8 mouse cellular contexts compared by ENCODE assay signal in genomic region chr2:148046799-148047165, GRCm38 (mm10). TPM values are rescaled to one million over a fixed set of nuclear protein-coding genes. Genes with fewer than 3 reads are reported as not detected.
A peak's percentile ranks its signal among the peaks of the same experiment; 100 is the strongest.
DNase-seq lines count a peak whose midpoint lies in the region; ATAC-seq and TF ChIP-seq lines count a peak whose summit lies in the region.

Gene Foxa2, minus strand, starts transcription at chr2:148046969.

- no peak within 1 kb of the TSS for H3K9ac ChIP-seq in hindbrain, postnatal 0 days (replicated peaks; ENCODE audit: low read length)

- peak within 1 kb of the TSS; percentile 78 for H3K4me3 ChIP-seq in megakaryocyte, embryonic 14.5 days (replicated peaks)
- peak within 1 kb of the TSS; percentile 20 for H3K4me3 ChIP-seq in hindbrain, postnatal 0 days (ENCODE audit: low read length)

- TF ChIP-seq CTCF in hindbrain, postnatal 0 days (IDR thresholded peaks at IDR 0.05; ENCODE audit: low read depth), result no peak

- WGBS in hindbrain, postnatal 0 days, result 3% methylated on average over 19 of the region's 19 CpGs

- peaks cover 38% of the 10 kb centered on the region for H3K4me1 ChIP-seq in megakaryocyte, embryonic 14.5 days
- H3K4me1 ChIP-seq in hindbrain, postnatal 0 days (ENCODE audit: insufficient read depth, low read length), result no peaks in the 10 kb centered on the region

- H3K27me3 ChIP-seq in megakaryocyte, embryonic 14.5 days (replicated peaks), result peaks cover 93% of the 10 kb centered on the region
- peaks cover 86% of the 10 kb centered on the region for H3K27me3 ChIP-seq in hindbrain, postnatal 0 days (ENCODE audit: insufficient read depth, low read length)

- H3K27ac ChIP-seq in hindbrain, postnatal 0 days, result no peak within 1 kb of the TSS

- H3K4me2 ChIP-seq in hindbrain, postnatal 0 days (ENCODE audit: low read depth, low read length), result peak within 1 kb of the TSS; percentile 40

- no peak for DNase-seq in hindbrain, postnatal 0 days (ENCODE audit: low spot score)
- peak; percentile 60 for DNase-seq in lung, postnatal 36 days
- DNase-seq in thymus, postnatal 0 days (ENCODE audit: low spot score), result no peak
- no peak for DNase-seq in embryo, embryonic 10 days (ENCODE audit: low spot score)
- DNase-seq in gastrocnemius, postnatal 4 days (ENCODE audit: low spot score in 2 of 2), result no peak

- no peak for ATAC-seq in megakaryocyte, adult 5-6 weeks (ENCODE audit: poor library complexity, severe bottlenecking)
- no peak for ATAC-seq in hindbrain, postnatal 0 days
- no peak for ATAC-seq in CD4-positive, CD25-positive, alpha-beta regulatory T cell, adult 4 months

- H3K36me3 ChIP-seq in megakaryocyte, embryonic 14.5 days (replicated peaks; ENCODE audit: low read length), result no peaks in the 10 kb centered on the region
- H3K36me3 ChIP-seq in hindbrain, postnatal 0 days (ENCODE audit: insufficient read depth, low read length), result no peaks in the 10 kb centered on the region

- H3K9me3 ChIP-seq in megakaryocyte, embryonic 14.5 days, result peaks cover 24% of the 10 kb centered on the region
- H3K9me3 ChIP-seq in hindbrain, postnatal 0 days (ENCODE audit: low read length), result 0 out of 2 replicates have a peak, but pooled peaks cover 2% of the 10 kb centered on the region

RNA-seq across cellular contexts. Expression of gene Foxa2, which starts in this region (rescaled TPM):
- polyA plus RNA-seq in megakaryocyte, embryonic 14.5 days (2012; ENCODE audit: insufficient read depth, low replicate concordance), result not detected in 2 replicates
- total RNA-seq in megakaryocyte, adult 5-6 weeks (2015), result not detected in 2 replicates
- total RNA-seq in megakaryocyte, adult 5-6 weeks (2017), result not detected in 2 replicates
- 5.4 and 7.5 TPM in 2 replicates for total RNA-seq in hindbrain, postnatal 0 days (2014; rRNA removed)
- polyA plus RNA-seq in hindbrain, postnatal 0 days (2015; fragmentation: Nextera tagmentation; extraction: Ambion mirVana), result 0.38 and 0.58 TPM in 2 replicates
- polyA plus RNA-seq in thymus, postnatal 0 days (2015; fragmentation: Nextera tagmentation; extraction: Ambion mirVana), result 0.13 and 0.14 TPM in 2 replicates
- not detected for polyA plus RNA-seq in CD4-positive, CD25-positive, alpha-beta regulatory T cell, adult 4 months (2017; shearing (Covaris generic))
- not detected for total RNA-seq in gastrocnemius, postnatal 4 days (2021)
